Mouse (Mus musculus) kidney, embryonic 15.5 days (tissue): Measurements from ENCODE around the gene Dhx33. TPM values are rescaled to one million over a fixed set of nuclear protein-coding genes. Genes with fewer than 3 reads are reported as not detected.
A peak's percentile ranks its signal among the peaks of the same experiment; 100 is the strongest.

ENCODE experiments used
- ATAC-seq: fragments of 200-750 bp; cut with Nextera tagmentation; replicated peaks from 2 replicates; pipeline ENCODE4 v1.8.0; 2017; ENCODE audit warnings: moderate TSS enrichment; ENCODE audit not compliant: low FRiP score
- H3K27ac ChIP-seq: fragments of 300-500 bp; sonication (generic); 2 replicates; pipeline ENCODE4 v1.5.1; 2015; ENCODE audit warnings: mild to moderate bottlenecking, inconsistent platforms
- H3K27me3 ChIP-seq: fragments of 300-500 bp; sonication (generic); 2 replicates; pipeline ENCODE4 v1.6.1; 2015; ENCODE audit warnings: inconsistent platforms
- H3K36me3 ChIP-seq: fragments of 300-500 bp; sonication (generic); 2 replicates; pipeline ENCODE4 v1.6.1; 2015; ENCODE audit warnings: inconsistent platforms
- H3K4me1 ChIP-seq: fragments of 300-500 bp; sonication (generic); 2 replicates; pipeline ENCODE4 v1.6.1; 2015; ENCODE audit warnings: inconsistent platforms
- H3K4me2 ChIP-seq: fragments of 300-500 bp; sonication (generic); 2 replicates; pipeline ENCODE4 v1.6.1; 2015; ENCODE audit warnings: moderate library complexity, mild to moderate bottlenecking, inconsistent platforms
- H3K4me3 ChIP-seq: fragments of 300-500 bp; sonication (generic); replicated peaks from 2 replicates; pipeline ENCODE4 v1.5.1; 2015; ENCODE audit warnings: mild to moderate bottlenecking, inconsistent platforms
- H3K9ac ChIP-seq: fragments of 300-500 bp; sonication (generic); 2 replicates; pipeline ENCODE4 v1.6.1; 2015; ENCODE audit warnings: mild to moderate bottlenecking, inconsistent platforms
- H3K9me3 ChIP-seq: fragments of 300-500 bp; sonication (generic); replicated peaks from 2 replicates; pipeline ENCODE4 v1.6.1; 2016; ENCODE audit warnings: inconsistent platforms
- WGBS: fragments of 180-500 bp; shearing (Covaris S2); methylation state at CpG from one replicate; pipeline ENCODE4 v1.1.7; 2015; ENCODE audit warnings: mixed read lengths; 5-methylcytosine and 5-hydroxymethylcytosine counted together
- polyA plus RNA-seq: library from polyadenylated mRNA; unstranded; fragments of >200 nt; fragmentation: Nextera tagmentation; extraction: Ambion mirVana; gene quantifications from 2 replicates; pipeline ENCODE4 v1.2.1, GENCODE M21; 2015

Gene Dhx33
- polyA plus RNA-seq, result 22.1 and 22.9 TPM in 2 replicates

DNA sequence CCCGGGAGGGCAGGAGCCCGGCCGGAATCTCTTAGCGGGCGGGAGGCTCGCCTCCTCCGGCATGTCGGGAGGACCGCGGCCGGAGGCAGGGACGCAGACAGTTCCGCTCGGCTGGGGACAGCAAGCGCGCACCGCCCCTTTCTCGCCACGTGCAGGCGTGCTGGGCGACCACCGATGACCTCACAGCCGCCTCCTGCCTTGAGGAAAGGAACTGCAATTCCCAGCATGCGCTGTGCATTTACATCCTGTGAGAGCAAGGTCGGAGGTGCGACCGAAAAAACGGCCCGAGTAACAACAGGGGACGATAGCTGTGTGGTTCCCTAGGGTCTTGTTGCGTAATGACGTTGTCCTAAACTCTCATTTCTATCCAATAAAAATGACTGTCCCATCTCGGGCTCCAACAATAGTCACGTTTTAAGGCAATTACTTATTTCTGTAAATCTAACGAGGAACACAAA, at the start of gene Dhx33:
Gene Dhx33, minus strand, starts transcription at position 122 of the 458 bp plus-strand sequence.
- Histone ChIP-seq H3K4me1 (peaks cover 16% of the 10 kb centered on the region), H3K4me2 (peak within 1 kb of the TSS; percentile 78), H3K27me3 (no peaks in the 10 kb centered on the region), H3K9ac (peak within 1 kb of the TSS; percentile 76), H3K36me3 (peaks cover 43% of the 10 kb centered on the region), H3K9me3 (no peaks in the 10 kb centered on the region), H3K4me3 (peak within 1 kb of the TSS; percentile 90), H3K27ac (peak within 1 kb of the TSS; percentile 87)
- WGBS, result under 1% methylated on average over 34 of the region's 35 CpGs
- ATAC-seq, result peak; percentile 99

DNA sequence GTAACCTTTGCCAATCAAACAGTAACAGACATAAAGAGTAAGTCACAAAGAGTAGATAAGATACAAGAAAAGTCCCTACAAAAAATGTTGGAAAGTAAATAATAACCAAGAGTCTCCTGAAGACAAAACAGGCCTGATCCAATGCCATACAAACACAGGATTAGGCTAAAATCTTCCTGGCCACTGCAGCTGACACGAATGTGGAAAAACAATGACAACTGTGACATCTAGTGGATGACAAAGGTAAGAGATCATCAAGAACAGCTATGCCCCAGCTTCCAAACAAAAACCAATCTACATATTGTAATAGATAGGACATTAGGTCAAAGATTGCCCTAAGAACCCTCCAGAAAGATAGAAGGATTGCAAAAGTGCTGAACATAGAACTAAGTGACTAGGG, 48.3 kb upstream of the Dhx33 start:
- 0% methylated on average over 1 of the region's 1 CpGs for WGBS
- Histone ChIP-seq H3K27ac (no peak overlapping the region), H3K27me3 (no peaks in the 10 kb centered on the region), H3K36me3 (no peaks in the 10 kb centered on the region), H3K4me3 (no peak overlapping the region), H3K4me1 (no peaks in the 10 kb centered on the region), H3K4me2 (no peak overlapping the region), H3K9me3 (no peaks in the 10 kb centered on the region), H3K9ac (no peak overlapping the region)
- ATAC-seq, result no peak

DNA sequence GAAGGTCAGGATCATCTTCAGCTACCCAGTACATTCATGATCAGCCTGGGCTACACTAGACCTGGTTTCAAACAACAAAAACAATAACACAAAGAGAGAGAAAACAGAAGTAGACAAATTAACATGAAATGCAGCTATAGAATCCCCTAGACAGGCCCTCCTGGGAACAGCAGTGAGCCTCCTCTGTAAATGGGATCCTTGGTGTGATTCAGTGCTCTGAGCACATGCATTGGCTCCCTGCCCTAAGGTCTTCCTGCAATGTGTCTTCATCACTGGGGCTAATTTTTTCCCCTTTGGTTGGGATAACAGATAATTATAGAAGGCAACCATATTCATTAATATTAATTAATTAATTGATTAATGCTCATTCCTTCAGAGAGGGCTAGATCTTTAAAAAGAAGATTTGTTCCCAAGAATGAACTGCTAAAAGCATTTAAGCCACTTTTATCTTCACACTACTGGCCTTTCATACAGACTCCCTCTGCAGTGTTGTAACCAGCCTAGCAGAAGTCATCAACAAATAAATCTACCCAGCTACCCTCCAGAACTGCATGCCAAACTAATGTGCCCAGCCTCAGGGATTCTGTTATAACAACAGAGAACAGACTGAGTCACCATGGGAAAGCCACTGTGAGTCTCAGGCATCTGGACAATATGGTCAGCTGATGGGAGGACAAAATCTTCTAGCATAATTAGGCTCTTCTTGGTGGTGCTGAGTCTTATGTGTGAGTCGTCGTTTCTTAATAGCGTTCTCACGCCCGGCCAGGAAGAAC, 35.5 kb upstream of the Dhx33 start:
- Histone ChIP-seq H3K9ac (no peak overlapping the region), H3K27ac (no peak overlapping the region), H3K4me2 (no peak overlapping the region), H3K9me3 (no peaks in the 10 kb centered on the region), H3K4me3 (no peak overlapping the region), H3K4me1 (no peaks in the 10 kb centered on the region), H3K27me3 (no peaks in the 10 kb centered on the region), H3K36me3 (no peaks in the 10 kb centered on the region)
- no peak for ATAC-seq
- 98% methylated on average over 5 of the region's 5 CpGs for WGBS

DNA sequence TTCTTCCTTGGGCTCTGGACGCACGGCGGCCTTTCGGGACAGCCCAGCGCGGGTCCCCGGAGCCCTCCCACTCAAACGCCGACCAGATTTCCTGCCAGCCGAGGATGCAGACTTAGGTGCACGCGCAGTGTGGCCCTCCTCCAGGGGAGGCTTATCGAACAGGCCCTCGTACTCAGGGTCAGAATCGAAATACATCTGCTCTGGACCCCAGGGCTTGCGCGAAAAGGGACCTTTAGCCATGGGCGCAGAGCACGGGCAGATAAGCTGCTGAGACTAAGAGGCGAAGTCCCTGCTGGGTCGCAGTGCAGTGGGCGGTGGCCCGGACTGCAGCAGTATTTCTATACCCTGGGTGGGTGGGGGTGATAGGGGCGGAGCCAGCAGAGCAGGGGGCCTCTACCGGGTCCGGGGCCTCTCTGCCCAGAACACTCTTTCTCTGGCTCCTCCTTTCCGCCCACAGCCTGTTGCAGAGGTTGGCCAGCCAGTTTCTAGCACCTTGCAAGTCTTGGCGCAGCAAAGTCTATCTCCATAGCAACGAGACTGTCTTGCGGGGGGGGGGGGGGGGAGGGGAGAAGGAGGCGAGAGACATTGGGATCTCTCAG, 29.0 kb upstream of the Dhx33 start, which contains the start of gene 6330403K07Rik:
Gene 6330403K07Rik, minus strand, starts transcription at position 351 of the 599 bp plus-strand sequence.
- Histone ChIP-seq H3K27ac (peak within 1 kb of the TSS; percentile 73), H3K4me2 (peak within 1 kb of the TSS; percentile 89), H3K9me3 (no peaks in the 10 kb centered on the region), H3K4me1 (peaks cover 23% of the 10 kb centered on the region), H3K27me3 (no peaks in the 10 kb centered on the region), H3K4me3 (peak within 1 kb of the TSS; percentile 60), H3K36me3 (peaks cover 2% of the 10 kb centered on the region; the same call in 1 of the 2 replicates), H3K9ac (peak within 1 kb of the TSS; percentile 57)
- ATAC-seq, result peak; percentile 97
- WGBS, result 1% methylated on average over 30 of the region's 31 CpGs

DNA sequence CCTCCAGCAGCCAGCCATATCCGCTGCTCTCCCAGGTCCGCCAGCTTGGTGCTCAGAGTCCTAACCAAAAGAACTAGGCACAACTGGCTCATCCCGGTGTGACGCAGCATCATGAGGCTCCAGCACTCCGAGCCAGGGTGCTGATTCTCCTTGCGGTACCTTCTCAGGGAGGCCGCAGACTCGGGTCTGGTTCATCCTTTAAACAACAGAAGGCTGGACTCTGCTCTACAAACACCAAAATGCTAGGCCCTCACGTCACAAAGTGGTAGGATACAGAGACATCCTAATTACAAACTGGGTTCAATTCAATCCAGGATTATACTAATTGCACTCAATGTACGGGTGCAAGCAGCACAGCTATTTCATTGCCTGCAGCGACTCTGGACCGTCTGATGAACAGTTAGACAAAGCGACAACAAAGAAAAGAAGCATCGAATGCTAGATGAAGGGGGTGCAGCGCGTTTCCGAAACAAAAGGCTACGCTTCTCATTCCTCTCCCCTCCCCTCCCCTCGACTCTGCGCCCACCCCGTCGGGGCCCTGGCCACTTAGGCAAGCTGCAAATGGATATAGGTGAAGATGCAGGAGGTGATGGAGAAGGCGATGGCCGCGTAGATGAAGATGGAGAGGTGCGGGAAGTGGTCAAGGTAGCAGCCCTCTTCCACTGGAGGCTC, 28.4 kb upstream of the Dhx33 start:
- no peaks in the 10 kb centered on the region for H3K27me3 ChIP-seq
- H3K4me3 ChIP-seq, result peak overlapping the region; percentile 60
- ATAC-seq, result peak; percentile 14; the same call in 1 of the 2 replicates
- H3K9ac ChIP-seq, result peak overlapping the region; percentile 57
- H3K4me2 ChIP-seq, result peak overlapping the region; percentile 89
- peaks cover 8% of the 10 kb centered on the region for H3K36me3 ChIP-seq
- 4% methylated on average over 26 of the region's 26 CpGs for WGBS
- H3K27ac ChIP-seq, result peak overlapping the region; percentile 73
- H3K4me1 ChIP-seq, result peaks cover 23% of the 10 kb centered on the region
- H3K9me3 ChIP-seq, result no peaks in the 10 kb centered on the region

DNA sequence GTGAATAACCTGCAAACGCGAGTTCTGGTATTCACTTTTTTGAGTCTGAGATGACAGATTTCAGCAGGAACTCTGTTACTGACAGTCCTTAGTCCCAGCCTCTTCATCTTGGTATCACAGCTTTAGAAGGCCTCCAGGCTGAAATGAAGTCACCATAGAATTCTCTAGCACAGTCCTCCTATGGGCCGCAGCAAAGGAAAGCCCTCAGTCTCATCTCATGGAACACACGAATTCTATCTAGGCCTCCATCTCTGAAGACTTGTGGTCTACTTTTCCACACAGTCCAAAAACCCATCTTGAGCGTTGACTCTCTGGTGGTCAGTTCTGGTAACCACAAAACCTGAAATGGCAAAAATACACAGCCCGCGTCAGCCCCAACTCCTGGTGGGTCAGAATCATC, 27.8 kb upstream of the Dhx33 start:
- H3K9me3 ChIP-seq, result no peaks in the 10 kb centered on the region
- 60% methylated on average over 7 of the region's 7 CpGs for WGBS
- H3K36me3 ChIP-seq, result peaks cover 14% of the 10 kb centered on the region
- peak overlapping the region; percentile 89 for H3K4me2 ChIP-seq
- ATAC-seq, result no peak
- H3K4me3 ChIP-seq, result peak overlapping the region; percentile 60
- H3K27ac ChIP-seq, result no peak overlapping the region
- peaks cover 23% of the 10 kb centered on the region for H3K4me1 ChIP-seq
- no peaks in the 10 kb centered on the region for H3K27me3 ChIP-seq
- H3K9ac ChIP-seq, result peak overlapping the region; percentile 57

DNA sequence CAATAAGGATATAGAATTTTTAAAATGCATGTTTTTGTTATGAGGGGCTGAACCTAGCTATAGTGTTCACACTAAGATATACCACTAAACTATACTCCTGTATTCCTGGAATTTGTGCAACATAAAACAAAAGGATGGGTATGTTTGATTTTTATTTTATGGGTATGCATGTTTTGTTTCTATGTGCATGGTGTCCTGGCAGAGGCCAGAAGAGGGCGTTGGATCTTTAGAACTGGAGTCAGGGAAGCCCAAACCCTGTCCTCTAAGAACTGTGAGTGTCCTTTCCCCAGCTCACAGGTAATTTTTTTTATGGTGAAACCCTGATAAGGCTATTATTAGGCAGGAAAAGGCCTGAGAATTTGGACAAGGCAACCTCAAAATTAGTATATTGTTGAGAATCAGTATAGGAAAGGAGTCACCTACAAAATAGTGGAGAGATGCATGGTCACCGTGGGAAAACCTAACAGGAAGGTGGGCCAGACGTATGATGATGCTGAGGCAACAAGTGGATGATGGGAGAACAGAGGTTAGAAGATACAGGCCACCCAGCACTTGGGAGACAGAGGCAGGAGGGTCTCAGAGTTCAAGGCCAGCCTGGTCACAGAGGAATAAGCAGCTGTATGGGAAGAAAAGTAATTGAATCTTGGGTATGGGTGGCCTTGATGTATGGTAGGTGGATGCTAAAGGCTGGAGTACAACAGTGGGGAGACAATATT, 25.3 kb upstream of the Dhx33 start:
- peaks cover 39% of the 10 kb centered on the region for H3K36me3 ChIP-seq
- no peak overlapping the region for H3K4me2 ChIP-seq
- H3K27me3 ChIP-seq, result no peaks in the 10 kb centered on the region
- 76% methylated on average over 3 of the region's 3 CpGs for WGBS
- H3K9me3 ChIP-seq, result no peaks in the 10 kb centered on the region
- ATAC-seq, result no peak
- H3K4me3 ChIP-seq, result no peak overlapping the region
- H3K27ac ChIP-seq, result no peak overlapping the region
- H3K9ac ChIP-seq, result no peak overlapping the region
- H3K4me1 ChIP-seq, result peaks cover 23% of the 10 kb centered on the region

DNA sequence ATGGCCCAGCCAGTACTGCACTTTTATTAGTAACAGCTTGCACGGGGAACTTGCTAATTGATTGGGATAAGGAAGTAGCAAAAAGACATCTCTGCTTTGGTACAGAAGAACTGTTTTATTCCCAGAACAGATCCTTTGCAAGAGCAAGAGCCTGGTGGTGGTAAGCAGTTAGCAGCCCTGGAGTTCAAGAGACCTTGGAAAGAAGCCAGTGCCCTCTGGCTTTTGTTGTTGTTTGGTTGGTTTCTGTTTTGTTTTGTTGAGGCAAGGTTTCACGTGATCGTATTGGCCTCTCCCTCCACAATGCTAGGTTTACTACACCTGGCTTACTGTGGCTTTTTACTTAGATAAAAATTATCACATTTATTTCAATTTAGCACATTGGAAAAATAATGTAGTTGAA, 24.0 kb upstream of the Dhx33 start:
- H3K9ac ChIP-seq, result no peak overlapping the region
- H3K27me3 ChIP-seq, result no peaks in the 10 kb centered on the region
- ATAC-seq, result no peak
- no peak overlapping the region for H3K4me3 ChIP-seq
- no peaks in the 10 kb centered on the region for H3K9me3 ChIP-seq
- WGBS, result 75% methylated on average over 3 of the region's 3 CpGs
- peaks cover 50% of the 10 kb centered on the region for H3K36me3 ChIP-seq
- peaks cover 17% of the 10 kb centered on the region; the same call in 1 of the 2 replicates for H3K4me1 ChIP-seq
- no peak overlapping the region for H3K4me2 ChIP-seq
- H3K27ac ChIP-seq, result no peak overlapping the region

DNA sequence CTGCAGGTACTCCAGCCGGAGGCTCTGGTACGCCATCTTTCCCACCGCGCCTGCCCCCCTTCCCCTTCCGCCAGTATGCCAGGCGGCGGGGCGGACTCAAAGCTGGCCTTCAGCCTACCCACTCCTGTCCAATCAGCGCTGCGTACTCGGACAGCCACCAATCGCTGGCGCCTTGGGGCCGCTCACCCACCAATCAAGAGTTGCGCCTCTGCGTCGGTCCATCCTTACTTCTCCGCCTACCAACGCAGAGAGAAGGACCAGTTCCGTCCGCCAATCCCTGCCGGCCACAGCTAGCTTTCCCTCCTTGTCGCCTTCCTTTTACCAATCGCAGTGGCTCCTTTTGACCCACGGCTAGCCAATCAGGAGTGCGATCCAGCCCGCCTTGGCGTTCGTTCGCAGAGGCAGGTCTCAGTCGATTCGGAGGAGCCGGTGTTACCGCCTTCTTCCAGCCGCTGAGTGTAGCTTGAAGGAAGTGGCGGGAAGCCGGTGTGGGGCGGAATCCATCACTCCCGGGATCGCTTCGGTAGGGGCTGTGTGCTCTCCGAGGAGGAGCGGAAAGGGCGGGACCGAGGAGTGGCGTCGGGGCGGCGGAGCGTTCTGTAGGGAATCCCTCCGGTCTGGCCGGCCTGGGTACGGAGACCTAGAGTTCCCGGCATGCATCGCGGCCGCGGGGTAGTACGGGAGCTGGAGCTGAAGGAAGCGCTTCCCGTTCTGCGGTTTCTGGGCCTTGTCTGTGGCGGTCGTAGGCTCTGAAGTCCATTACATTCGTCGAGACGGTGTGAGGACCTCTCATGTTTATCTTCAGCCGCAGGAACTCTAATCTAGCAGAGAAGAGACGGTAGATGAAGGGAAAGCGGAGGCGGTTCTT, 15.2 kb upstream of the Dhx33 start, which contains the start of the genes Mis12 and Derl2:
Gene Mis12, plus strand, starts transcription at position 411 of the 868 bp plus-strand sequence.
Gene Derl2, minus strand, starts transcription at position 641 of the 868 bp plus-strand sequence.
- ATAC-seq, result peak; percentile 100
- peaks cover 28% of the 10 kb centered on the region for H3K36me3 ChIP-seq
- H3K4me1 ChIP-seq, result peaks cover 35% of the 10 kb centered on the region
- H3K9me3 ChIP-seq, result no peaks in the 10 kb centered on the region
- H3K27ac ChIP-seq, result peak within 1 kb of the TSS; percentile 97
- H3K27me3 ChIP-seq, result no peaks in the 10 kb centered on the region
- H3K9ac ChIP-seq, result peak within 1 kb of the TSS; percentile 91
- peak within 1 kb of the TSS; percentile 96 for H3K4me3 ChIP-seq
- H3K4me2 ChIP-seq, result peak within 1 kb of the TSS; percentile 70
- WGBS, result under 1% methylated on average over 71 of the region's 71 CpGs

DNA sequence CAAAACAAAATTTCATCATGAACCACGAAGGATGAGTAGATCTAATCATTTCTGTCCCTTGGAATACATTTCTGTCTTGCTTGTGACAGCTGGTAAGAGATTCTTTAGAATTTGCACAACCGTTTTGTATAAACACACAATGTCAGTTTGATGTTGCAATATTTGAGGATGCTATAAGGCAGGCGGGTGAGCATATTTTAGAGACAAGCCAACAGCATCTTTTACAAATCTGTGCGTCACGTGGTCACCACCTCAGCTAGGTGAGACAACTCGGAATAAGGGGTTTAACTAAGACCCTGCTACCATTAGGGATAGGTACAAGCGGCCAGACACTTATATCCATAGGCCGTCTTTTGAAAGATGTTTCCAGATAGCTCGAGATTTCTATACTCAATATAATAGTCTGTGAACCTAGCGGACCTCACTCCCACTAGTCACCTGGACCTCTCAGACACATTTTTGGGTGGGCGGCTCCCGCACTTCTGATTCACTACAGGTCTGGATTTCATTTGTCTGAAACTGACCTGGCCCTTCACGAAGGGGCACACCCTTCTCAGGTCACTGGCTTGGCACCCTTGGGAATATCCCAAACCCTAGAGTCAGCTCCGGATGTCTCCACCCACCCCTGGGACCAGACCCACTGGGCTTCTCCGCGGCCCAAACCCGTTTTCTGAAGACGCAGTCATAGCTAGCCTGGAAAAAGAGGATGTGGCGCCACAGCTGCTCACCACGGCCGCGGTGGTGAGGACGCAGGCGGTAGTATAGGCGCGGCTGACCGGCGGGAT, 14.4 kb upstream of the Dhx33 start:
- Histone ChIP-seq H3K9ac (peak overlapping the region; percentile 91), H3K9me3 (no peaks in the 10 kb centered on the region), H3K27me3 (no peaks in the 10 kb centered on the region), H3K4me2 (peak overlapping the region; percentile 64), H3K27ac (peak overlapping the region; percentile 80), H3K36me3 (peaks cover 29% of the 10 kb centered on the region), H3K4me1 (peaks cover 35% of the 10 kb centered on the region), H3K4me3 (peak overlapping the region; percentile 96)
- peak; percentile 22; the same call in 1 of the 2 replicates for ATAC-seq
- WGBS, result 6% methylated on average over 28 of the region's 28 CpGs
